Mouse (Mus musculus): ENCODE results near the gene Lefty2. TPM values are rescaled to one million over a fixed set of nuclear protein-coding genes. Genes with fewer than 3 reads are reported as not detected.
"Not testable (repeated sequence)": the region's sequence is repeated elsewhere in the genome, so short reads cannot be mapped to it uniquely, and the experiment has no call there.

Lefty2 gene
- total RNA-seq, 4 experiments from 2014 or later = not detected

GRCm38 (mm10) chr1:180933659-180934058, 40.8 kb downstream of the Lefty2 start:
- DNase-seq (ENCODE audit: low spot score) = no peak

GRCm38 (mm10) chr1:180934467-180935419, 41.8 kb downstream of the Lefty2 start, which contains the start of gene Lefty1:
Gene Lefty1 (plus strand): TSS chr1:180935022.
- no peak for DNase-seq (ENCODE audit: low spot score)

DNA sequence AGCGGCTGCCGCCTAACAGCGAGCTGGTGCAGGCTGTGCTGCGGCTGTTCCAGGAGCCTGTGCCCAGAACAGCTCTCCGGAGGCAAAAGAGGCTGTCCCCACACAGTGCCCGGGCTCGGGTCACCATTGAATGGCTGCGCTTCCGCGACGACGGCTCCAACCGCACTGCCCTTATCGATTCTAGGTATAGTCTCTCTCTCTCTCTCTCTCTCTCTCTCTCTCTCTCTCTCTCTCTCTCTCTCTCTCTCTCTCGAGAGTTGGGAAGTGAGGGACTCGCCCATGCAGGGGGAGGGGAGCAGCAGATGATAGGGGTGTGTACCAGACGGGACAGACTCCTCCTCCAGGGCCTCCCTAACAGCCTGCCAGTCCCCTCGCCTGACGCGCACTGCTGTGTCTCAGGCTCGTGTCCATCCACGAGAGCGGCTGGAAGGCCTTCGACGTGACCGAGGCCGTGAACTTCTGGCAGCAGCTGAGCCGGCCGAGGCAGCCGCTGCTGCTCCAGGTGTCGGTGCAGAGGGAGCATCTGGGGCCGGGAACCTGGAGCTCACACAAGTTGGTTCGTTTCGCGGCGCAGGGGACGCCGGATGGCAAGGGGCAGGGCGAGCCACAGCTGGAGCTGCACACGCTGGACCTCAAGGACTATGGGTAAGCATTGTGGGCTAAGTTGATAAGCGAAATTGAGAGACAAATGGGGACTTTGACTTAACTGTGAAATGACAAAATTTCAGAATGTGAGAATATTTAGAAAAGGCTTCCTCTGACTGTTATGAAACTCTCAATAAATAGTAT, 43.9 kb downstream of the Lefty2 start:
- not testable (repeated sequence) for DNase-seq (ENCODE audit: low spot score)

- not testable (repeated sequence) for DNase-seq (ENCODE audit: low spot score)
Measured at GRCm38 (mm10) chr1:180937631-180938030, 44.7 kb downstream of the Lefty2 start.

DNA sequence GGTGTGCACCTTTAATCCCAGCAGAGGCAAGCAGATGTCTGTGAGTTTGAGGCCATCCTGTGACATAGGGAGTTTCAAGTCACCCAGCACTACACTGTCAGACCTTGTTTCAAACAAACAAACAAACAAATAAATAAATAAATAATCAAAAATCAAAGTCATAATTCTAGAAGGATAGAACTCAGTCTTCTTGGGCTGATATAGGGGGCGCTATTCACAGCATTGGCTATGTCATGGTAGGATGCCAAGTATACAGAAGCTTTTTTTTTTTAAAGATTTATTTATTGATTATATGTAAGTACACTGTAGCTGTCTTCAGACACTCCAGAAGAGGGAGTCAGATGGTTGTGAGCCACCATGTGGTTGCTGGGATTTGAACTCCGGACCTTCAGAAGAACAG, 45.9 kb downstream of the Lefty2 start:
- not testable (repeated sequence) for DNase-seq (ENCODE audit: low spot score)

GRCm38 (mm10) chr1:180940776-180941460, 48.0 kb downstream of the Lefty2 start:
- DNase-seq (ENCODE audit: low spot score) = no peak

GRCm38 (mm10) chr1:180941726-180942125, 48.8 kb downstream of the Lefty2 start:
- DNase-seq (ENCODE audit: low spot score) = no peak

DNA sequence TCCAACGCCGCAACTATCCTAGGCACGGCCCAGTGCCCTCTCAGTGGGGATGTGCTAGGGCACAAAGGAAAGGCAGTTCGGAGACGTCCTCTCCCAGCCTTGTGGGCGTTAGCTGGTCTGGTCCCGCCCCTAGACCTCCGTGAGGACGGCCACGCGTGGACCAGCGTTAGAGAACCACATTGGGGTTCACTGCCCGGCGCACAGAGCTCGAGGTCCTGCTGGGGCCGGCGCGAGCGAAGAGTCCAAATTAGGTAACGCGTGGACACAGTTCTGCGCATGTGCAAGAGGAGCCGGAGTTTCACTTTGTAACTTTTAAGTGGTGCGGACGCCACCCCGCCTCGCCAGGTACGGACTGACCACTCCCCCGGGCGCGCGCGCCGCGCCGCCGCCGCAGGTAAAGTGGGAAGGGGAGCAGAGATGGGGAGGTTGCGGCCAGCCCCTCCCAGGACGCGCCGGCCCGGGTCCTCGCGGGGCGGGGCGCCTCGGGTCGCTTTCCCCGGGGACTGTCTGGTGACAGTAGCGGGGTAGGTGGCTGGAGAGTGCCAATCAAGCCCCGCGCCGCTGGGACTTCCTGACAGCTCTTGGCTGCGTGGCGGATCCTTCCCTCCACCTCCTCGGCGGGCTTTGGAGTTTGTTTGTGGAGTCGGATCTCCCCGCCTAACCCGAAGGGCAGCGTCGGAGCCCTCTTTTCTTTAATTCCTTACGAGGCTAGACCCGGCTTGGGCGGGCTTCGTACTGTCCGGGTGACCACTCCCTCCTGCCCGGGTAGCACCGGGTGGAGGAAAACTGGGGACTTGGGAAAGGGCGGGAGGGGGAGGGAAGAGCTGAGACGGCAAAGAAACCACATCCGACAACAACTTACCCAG, 49.5 kb downstream of the Lefty2 start, which contains the start of gene Tmem63a:
Gene Tmem63a, plus strand, starts transcription at position 179 of the 866 bp plus-strand sequence.
- DNase-seq (ENCODE audit: low spot score) = peak; percentile 80

DNA sequence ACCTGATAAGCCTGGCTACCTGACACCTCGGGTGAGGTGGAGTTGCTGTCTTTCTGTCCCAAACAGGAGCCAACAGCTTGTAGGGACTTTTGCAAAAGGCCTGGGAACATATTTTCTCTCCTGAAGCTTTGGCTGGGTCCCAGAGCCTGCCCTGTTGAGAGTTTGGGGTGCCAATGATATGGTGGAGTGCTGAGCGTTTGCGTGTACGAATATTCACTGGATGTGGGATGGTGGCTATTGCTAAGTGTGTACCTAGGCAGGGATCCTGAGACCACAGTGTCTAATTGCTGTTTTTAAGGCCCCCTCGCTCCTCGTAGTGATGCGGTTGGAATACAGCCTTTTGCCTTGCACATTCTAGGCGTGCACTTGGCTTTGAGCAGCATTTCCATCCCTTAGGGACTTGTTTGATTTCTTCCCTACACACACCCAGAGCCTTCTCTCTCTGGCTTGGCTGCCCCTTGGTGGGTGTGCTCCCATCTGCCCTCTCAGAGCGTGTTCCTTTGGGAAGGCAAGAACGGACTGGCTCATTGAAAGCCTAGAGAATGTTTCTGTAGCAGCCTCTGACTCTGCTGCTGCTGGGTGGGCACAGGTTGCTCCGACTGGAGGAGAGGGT, 50.2 kb downstream of the Lefty2 start:
- DNase-seq (ENCODE audit: low spot score) = no peak

GRCm38 (mm10) chr1:180943896-180944295, 51.0 kb downstream of the Lefty2 start:
- no peak for DNase-seq (ENCODE audit: low spot score)

DNA sequence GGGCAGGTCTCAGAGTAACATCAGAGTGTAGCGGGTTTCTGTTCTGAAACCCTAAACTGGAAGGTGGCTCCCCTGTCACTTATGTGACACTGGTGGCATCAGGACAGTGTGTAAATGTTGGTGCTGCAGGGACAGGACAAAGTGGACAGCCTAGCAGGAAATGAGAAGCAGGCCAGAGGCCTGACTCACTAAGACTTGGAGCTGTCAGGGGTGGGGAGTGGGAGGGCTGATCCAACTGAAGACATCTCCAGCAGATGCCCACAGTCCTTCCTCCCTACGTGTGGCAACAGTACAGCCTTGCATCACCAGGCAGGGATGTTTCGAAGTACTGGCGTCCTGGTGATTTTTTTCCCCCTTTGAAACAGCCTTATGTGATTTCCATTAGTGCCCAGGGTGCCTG, 51.6 kb downstream of the Lefty2 start:
- DNase-seq (ENCODE audit: low spot score) = no peak

DNA sequence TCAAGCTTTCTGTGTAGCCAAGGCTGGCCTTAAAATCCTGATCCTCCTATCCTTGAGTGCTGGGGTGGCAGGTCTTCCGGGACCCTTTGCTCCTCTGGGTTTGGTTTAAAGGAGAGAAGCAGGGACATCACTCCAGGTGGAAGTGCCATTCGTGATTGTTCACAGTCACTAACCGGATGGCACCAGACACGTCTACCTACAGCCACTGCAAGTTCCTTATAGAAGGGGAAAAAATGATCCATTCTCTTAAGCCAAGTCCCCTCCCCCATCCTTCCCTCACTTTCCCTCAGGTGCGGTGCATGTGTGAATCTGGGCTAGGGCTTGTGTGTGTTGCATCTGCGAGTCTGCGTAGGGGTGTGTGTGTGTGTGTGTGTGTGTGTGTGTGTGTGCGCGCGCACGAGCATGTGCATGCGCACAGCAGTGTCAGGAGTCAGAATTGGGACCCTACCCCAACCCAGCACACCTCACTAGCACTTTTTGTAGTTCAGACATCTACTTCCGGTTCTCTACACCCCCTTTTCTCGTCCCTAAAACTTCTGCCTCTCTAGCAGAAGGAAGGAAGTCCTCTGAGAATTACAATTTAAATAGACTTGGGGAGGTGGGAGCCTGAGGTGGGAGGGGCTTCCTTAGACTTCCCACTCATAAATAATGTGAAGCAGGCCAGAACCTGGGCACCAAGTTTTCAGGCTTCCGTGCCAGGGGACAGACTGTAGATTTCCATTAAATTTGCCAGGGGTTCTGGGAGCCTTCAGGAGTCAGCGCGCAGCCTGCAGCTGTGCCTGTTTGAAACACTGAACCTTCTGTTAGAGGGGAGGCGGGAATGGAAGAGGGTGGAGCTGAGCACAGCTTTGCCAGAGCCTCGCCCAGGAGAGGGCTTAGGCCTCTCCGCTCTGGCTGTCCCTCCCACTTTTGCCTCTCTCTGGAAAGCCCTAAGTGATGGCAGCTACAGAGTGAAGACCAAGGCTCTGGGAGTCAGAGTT, 52.4 kb downstream of the Lefty2 start:
- peak; percentile 52 for DNase-seq (ENCODE audit: low spot score)

DNA sequence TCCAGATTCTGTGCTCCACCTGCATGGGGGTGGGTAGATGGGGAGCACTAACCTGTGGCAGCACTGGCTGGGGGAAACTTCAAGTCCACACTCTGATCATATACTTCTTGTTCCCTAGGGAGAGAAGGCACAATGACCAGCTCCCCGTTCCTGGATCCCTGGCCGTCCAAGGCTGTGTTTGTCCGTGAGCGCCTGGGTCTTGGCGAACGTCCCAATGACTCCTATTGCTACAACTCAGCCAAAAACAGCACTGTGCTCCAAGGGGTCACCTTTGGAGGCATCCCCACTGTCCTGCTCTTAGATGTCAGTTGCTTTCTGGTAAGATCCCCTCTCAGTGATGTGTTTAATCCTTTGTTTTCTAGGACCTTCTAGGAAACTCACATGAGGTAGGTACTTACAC, 53.5 kb downstream of the Lefty2 start:
- DNase-seq (ENCODE audit: low spot score) = no peak

Other genes starting within 250 kb of the Lefty2 start
- not detected for gene Mixl1, start 196.1 kb upstream of the Lefty2 start, total RNA-seq (2022)
- gene Acbd3, start 167.1 kb upstream of the Lefty2 start, total RNA-seq (2022) = 10 to 100 TPM; 19.4 to 24.6 (median 22.0) TPM
- 100 to 1,000 TPM; 363 to 431 (median 376) TPM for gene H3f3a, start 79.2 kb upstream of the Lefty2 start, total RNA-seq (2022)
- 10 to 100 TPM; 10.1 to 12.9 (median 11.0) TPM for gene Sde2, start 42.0 kb upstream of the Lefty2 start, total RNA-seq (2022)
- 10 to 100 TPM; 11.6 to 13.5 (median 13.3) TPM for gene Pycr2, start 11.2 kb downstream of the Lefty2 start, total RNA-seq (2022)
- gene Lefty1, start 41.9 kb downstream of the Lefty2 start, total RNA-seq (2022) = 1 to 10 TPM in 1 of 4 experiments, under 1 TPM in 3; 0.43 to 1.2 (median 0.65) TPM
- gene Tmem63a, start 49.2 kb downstream of the Lefty2 start, total RNA-seq (2022) = 10 to 100 TPM; 12.3 to 15.1 (median 13.9) TPM
- 10 to 100 TPM; 35.3 to 51.3 (median 47.1) TPM for gene Ephx1, start 127.8 kb downstream of the Lefty2 start, total RNA-seq (2022)
- gene 9130409I23Rik, start 158.1 kb downstream of the Lefty2 start, total RNA-seq (2022) = under 1 TPM in 1 of 4 experiments, not detected in 3; 0.14 TPM